Mouse (Mus musculus): ENCODE measurements around the gene Stap2.

DNA sequence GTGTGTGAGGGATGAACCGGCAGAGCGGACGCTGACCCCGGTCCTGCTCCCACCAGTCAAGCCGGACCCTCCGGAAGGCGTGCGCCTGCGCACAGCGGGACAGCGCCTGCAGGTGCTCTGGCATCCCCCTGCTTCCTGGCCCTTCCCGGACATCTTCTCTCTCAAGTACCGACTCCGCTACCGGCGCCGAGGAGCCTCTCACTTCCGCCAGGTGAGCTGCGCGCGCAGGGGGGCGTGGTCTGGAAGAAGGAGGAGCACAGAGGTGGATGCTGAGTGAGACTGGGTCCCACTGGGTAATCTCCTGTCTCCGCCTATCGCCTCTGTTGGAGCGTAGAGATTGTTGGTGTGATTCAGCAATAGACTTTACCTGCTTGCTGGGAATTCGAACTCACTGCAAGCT lies 49.3 kb downstream of the Stap2 start:
- TF ChIP-seq CTCF (IDR thresholded peaks at IDR 0.05; ENCODE audit: borderline replicate concordance, insufficient read depth, low read depth, low read length) (no peak), POLR2A (IDR thresholded peaks at IDR 0.05; ENCODE audit: borderline replicate concordance, insufficient read depth, low read length) (peak; percentile 48; the same call in 1 of the 2 replicates)
